Mouse (Mus musculus) urinary bladder, postnatal 36 days (tissue): Measurements from ENCODE around the gene Ccdc62.

Experiments
- DNase-seq, 2 experiments: peaks; one replicate each; pipeline ENCODE4 v3.0.0; 2022; ENCODE audit warnings: low spot score in 2 of 2, mixed read lengths in 1 of 2

The Ccdc62 gene

DNA sequence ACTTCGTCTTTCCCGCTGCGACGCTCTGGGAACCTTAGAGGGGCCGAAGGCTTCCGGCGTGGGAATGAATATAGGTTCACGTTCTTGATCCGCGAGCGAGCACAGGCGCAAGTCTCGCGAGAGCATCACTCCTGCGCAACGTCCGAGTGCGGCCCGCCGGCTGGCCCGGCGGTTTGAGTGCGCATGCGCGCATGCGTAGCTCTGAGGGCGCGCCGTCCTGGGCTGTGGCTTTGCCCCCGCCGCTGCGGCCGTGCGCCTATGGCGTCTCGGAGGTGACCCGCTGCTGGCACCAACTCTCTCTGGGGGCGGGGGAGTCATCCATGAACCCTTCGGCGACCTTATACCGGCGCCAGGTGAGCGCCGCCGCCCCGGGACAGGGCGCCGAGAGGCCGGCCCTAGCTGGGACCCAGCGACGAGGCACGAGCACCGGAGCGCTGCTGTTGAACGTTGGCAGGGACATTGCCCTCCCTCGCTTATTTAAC, at the start of gene Ccdc62:
Gene Ccdc62 (plus strand): TSS at position 172 of the 482 bp plus-strand sequence.
- peak; percentile 84 to 93 for DNase-seq

DNA sequence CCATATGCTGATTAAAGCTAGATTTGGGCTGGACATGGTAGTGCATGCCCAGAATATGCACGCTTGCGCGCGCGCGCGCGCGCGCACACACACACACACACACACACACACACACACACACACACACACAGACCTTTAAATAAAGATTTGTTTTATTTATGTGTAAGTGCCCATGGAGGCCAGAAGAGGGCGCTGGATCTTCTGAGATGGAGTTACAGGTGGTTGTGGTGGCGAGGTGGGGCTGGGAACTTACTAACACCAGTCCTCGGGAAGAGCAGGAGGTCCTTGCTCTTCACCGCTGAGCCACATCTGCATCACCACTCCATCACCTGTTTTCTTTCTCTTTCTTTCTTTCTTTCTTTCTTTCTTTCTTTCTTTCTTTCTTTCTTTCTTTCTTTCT, 49.7 kb upstream of the Ccdc62 start:
- DNase-seq, result no peak

DNA sequence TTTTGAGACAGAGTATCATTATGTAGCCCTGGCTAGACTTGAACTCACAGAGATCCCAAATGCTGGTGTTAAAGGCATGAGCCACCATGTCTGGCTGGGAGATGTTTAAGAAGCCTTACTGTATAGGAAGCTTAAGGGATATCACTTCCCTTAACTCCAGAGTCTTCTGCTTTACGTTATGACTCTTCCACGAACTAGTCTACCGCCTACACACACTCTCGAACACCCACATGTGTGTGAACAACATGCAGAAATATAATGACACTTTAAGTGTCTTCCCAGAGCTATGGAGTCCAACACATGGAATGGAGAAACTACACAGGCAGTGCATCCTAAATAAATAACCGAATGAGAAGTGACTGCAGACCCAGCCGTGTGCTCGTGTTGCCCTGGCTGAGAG, 46.6 kb upstream of the Ccdc62 start:
- DNase-seq, result no peak

DNA sequence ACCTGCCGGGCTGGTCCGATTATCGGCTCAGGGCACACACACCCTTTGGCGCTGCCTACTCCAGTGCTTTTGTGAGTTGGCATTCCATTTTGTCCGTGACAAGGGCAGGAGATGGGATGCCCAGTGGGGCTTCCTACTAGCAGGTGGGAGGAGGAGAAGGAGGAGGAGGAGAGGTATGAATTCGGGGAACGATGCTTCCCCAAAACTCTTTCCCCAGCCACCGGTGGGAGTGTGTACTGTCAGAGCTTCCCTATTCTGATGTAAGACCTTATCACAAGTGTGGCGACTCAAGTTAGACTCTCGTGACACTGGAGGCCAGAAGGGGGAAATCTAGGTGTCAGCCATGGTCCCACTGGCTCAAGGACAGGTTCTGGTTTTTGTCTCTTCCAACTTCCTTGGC, 46.1 kb upstream of the Ccdc62 start:
- DNase-seq, result no peak

DNA sequence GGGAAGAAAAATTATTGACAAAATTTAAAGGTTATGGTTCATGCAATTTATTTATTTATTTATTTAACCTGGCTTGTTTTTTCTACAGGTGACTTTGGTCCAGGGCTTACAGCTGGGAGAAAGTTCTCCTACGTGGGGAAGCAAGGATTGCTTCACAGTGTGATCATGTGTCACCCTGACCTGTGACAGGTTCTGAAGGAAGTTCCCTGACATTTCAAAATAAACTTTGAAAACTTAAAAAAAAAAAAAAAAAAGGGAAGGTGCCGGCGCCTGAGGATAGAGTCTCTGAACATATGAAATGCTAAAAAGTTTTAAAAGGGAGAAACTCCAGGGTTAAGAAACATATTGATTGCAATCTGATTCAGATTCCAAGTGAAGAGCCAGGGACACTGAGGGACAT, 44.1 kb upstream of the Ccdc62 start:
- DNase-seq, result no peak

DNA sequence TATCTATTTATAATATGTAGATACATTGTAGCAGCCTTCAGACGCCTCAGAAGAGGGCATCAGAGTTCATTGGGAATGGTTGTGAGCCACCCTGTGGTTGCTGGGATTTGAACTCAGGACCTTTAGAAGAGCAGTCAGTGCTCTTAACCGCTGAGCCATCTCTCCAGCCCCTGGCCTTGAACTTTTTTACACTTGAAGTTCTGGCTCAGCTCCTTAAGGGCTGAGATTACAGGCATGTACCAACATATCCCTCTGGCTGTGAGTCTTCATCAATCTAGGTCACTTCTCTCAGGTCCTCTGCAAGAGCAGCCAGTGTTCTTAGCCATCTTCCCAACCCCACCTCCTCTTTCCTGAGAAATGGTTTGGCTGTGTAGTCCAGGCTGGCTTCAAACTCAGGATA, 40.2 kb upstream of the Ccdc62 start:
- DNase-seq, result no peak

DNA sequence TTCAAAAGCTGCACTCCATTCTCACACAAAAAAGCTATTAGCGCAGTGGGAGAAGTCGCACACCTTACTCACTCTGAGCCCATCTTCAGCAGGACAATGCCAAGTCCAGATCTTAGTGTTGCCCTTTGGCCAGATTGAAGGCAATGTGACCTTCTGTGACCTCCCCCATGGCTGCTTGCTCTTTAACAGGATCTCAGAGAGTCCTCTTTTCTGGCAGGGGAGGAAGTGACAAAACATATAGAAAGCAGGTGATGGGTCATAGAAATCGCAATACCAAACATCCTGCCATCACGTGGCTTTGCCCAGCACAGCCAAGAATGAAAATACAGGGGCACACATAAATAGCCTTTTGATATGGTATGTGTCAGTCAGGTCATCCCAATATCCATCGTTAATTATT, 39.5 kb upstream of the Ccdc62 start:
- no peak for DNase-seq

DNA sequence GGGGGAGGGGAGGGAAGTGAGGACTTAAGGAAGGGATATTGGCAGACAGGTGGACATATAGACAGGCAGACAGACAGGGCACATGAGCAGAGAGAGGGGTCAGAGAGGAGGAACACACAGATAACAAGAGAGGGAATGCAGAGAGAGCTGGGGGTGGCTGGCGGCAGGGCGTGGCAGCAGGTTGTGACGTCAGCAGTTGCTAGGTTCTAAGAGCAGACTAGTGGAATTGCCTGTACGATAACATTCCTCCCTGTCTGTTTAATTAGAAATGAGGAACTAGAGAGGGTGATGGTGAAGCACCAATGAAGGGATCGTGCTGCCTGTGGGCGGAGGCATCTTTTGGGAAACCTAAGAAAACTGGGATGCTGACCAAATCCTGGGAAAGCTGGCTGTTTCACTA, 38.8 kb upstream of the Ccdc62 start:
- DNase-seq, result no peak

DNA sequence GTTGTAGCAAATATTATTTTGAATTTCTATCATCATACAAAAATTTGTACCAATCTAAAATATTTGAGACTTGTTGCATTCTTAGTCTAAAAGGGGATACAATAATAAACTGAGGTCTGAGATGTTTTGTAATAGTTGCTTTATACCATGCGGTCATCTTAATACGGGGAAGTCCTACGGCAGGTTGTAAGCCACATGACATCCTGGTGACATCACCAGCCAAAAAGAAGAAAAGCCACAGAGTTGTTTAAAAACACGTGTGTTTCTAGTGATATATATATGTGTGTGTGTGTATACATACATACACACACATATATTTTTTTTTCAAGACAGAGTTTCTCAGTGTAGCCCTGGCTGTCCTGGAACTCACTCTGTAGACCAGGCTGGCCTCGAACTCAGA, 37.0 kb upstream of the Ccdc62 start:
- no peak for DNase-seq

DNA sequence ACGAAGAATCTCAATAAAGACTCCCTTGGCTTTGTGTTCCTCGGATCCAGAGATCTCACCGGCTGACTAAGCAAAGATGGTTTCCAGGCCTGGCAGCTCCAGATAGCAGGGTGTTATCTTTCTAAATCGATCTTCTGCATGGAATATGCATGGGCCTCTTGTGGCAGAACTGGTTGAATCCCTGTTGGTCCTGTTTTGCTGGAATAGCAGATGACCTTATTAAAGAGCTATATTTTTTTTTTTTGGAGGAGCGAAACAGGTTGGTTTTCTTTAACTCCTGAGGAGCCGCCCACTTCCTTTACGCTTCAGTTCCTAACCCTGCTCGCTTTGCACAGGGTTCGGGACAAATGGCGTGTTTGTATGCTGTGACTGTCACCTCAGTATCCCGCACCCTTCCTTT, 34.1 kb upstream of the Ccdc62 start:
- DNase-seq, result no peak

DNA sequence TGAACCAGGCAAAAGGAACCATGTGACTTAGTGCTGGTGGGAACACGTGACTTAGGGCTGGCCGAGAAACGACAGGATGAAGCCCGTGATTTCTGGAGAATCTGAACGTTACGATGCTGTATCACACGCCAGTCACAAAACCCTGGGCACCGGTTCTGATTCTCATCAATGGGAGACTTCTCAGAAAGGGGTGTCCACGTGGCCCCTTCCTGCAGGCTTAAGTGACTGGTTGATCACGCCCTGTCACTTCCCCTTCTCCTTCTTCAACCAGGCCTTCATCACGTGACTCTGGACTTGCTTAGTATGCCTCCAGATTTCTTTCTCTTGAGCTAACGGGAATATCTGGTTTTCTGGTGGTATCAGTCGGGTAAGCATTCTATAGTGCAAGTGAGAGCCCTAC, 33.1 kb upstream of the Ccdc62 start:
- no peak for DNase-seq

DNA sequence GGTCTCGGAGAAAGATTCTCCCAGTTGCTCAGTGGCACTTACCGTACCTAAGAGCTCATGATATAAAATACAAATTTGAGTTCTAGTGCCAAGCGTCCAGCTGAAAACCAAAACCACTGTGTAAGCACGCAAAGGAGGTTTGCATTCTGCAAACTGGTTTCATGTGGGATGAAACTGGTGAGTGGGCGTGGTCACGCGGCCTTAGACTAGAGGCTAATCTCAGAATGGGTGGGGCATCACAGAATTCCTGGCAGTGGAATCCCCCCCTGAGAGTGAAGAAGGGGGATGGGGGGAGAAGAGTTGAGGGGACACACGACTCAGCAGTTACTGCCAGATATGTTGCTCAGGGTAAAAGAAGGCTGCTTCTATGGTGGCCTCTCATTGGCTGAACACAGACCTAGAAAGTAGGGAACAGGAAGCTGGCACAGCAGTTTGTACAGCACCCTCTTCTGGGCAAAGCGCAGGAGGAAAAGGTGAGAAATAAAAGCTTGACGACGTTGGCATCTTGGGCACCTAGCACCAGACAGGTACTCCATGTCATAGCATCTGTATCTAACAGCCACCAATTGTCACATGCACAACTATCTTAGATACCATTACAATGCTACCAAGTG, 26.3 kb upstream of the Ccdc62 start:
- DNase-seq, result no peak

DNA sequence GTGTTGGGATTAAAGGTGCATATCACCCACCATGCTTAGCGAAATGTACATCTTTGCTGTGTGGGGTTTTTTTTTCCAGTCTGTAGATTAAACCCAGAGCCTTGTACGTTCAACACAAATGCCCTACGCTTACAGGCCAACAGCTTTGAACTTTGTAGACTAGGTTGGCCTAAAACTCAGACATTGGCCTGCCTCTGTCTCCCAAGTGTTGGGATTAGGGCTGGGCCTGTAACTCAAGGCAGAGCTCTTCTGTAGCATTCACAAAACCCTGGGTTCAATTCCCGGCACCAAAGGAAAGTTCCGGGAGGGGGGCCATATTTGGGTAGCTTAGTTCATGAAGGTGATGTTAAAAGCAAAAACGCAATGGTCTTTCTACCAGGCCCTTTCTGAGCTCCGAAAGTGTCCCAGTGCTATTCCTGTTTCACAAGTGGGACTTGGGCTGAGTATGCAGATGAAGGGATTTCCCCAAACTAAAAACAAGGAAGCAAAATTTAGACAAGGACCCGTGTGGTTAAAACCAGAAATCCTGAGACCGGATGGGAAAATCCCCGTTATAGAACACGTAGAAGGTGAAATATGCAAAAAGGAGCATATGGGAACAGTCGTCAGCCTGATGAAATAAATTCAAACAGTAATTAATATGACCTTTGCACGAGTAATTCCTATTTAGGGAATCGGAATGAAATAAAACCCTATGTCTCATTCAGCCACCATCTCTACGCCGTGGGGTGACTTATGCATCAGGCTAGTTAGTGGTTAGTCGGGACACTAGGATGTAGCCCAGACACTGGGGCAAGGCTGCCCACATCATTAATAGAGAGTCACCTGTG, 24.1 kb upstream of the Ccdc62 start:
- DNase-seq, result no peak

DNA sequence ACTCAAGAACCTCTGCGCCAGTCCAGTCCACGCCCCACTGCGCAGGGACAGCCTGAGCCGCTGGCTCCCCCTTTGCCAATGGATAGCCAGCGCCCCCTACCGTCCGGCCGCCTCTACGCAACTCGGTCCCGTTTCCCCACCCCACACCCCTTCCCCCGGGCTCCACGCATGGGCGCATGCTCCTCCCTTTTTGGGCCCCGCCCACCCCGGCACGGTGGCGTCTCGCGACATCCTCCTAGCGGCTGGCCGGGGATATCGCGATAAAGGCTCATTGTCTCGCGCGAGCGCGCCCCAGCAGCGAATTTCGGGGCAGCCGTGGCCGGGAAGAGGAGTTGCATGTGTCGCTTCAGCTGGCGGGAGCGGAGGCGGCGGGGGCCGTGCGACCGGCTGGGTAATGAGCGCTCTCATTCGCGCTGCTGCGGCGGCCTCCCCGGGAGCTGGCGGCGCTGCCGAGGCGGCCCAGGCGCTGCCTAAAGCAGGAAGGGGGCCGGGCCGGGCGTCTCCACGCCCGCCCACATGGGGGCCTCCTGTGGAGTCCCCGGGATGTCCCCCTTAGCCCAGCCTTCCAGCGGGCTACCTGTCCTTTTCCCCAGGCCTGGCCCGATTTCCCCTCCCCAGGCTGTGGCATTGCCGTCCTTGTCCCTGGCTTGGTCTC, 23.4 kb upstream of the Ccdc62 start, which contains the start of gene Denr:
Gene Denr (plus strand): TSS at position 200 of the 655 bp plus-strand sequence.
- DNase-seq, result peak; percentile 98 to 99

DNA sequence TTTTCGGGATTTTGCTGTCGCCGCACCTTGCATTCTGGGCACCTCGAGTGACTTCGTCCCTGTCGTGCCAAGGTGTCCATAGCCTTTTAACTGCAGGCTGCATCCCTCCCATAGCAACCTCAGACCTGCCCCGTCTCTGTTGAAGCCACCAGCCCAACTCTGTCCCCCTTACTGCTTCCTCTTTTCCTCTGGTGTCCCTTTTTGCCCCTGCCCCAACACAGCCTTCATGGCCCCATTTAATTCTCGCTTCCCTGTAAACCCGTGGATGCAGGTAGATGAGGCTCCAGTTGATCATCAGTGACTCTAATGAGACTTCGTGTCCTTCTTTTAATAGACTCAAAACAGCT, 22.9 kb upstream of the Ccdc62 start:
- no peak for DNase-seq

DNA sequence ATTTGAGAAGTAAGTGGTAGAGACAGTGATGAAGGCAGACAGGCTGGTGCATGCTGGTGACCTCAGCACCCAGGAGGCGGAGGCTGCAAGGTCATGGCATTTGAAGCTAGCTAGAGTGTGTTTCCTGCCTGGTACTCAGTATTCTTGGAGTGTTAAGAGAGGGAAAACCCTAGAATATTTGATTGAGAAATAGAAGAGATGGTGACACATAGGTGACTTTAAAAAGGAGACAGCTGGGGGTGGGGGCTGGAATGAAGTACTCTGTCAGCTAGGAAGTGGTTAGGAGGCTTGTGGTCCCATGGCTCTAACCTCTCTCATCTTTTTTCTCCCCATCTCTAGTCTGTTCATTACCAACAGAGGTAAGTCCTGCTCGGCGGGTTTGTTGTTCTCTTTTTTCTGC, 15.6 kb upstream of the Ccdc62 start:
- DNase-seq, result no peak

DNA sequence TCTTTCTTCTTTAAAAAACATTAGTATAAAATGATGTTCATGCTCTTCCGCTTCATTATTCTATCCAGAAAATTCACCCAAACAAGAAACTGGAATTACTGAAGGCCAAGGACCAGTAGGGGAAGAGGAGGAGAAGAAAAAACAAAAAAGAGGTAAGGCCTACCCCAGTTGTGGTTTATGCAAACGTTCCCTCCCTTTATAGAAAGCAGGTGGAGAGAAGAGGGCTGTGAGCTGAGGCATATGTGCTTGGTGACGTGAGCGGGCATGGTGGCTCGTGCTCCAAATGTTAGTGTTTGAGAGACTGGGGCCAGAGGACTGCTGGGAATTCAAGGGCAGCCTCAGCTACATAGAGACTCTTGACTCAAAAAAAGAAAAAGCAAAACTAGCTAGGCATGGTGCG, 8.4 kb upstream of the Ccdc62 start:
- no peak for DNase-seq

DNA sequence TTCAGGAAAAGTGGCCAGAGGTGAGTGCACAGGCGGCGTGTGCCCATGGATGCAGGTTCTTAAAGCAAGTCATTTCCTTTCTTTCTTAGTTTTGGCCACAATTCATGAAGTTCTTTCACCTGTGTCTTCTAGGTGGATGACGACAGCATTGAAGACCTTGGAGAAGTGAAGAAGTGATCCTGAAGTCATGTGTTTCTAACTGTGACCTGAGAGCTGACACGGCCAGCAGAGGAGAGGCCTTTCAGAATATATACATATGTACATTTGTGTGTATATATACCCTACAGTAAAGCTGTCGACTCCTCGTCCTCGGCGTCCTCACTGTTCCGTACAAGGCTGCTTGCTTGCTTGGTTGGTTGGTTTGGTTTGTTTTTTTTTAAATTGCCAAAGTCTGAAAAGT, 3.4 kb upstream of the Ccdc62 start, which contains the start of gene Gm43518:
Gene Gm43518 (plus strand): TSS at position 301 of the 400 bp plus-strand sequence.
- no peak for DNase-seq

DNA sequence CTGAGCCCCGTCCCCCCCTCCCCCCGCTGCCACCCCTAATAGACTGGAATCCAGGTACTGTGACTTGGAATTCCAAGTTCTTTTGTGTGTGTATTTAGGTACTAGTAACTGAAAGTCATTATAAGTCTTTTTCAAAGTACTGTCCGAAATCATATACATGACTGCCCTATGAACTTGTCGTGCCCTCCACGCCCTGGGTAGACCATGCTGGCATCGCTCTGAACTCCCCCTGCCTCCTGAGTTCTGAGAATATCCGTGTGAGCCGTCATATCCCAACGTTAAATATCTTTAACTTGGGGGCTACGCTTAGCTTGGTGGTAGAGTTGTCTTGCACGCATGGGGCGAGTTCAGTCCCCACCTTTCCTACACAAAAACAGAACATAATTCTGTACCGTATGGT, 652 bp downstream of the Ccdc62 start:
- no peak for DNase-seq

DNA sequence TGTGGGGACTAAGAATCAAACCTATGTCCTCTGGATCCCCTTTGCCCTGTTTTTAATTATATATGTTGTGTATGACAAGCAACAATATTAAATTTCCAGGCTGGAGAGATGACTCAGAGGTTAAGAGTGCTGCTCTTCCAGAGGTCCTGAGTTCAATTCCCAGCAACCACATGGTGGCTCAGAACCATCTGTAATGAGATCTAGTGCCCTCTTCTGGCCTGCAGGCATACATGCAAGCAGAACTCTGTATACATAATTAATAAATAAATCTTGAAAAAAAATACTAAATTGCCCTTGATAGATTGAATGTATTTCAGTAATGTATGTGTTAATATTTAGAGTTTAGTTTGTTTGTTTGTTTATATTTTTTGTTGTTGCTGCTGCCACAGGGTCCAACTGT, 2.4 kb downstream of the Ccdc62 start:
- DNase-seq, result no peak

DNA sequence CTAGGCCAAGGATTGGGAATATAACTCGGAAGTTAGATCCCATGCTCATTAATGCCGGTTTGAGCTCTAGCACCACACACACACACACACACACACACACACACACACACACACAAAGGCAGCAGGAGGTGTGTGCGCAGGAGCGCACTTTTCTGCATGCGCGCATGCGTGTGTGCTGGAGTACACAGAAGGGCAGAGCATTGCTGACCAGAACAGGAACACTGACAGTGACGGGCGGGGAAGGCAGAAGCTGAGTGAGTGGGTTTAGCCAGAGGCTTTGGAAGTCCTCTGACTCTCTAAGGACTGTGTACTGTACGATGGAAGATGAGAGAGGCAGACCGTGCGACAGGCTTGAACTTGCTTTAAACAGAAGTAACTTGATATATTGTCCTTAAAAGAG, 3.1 kb downstream of the Ccdc62 start:
- DNase-seq, result no peak

DNA sequence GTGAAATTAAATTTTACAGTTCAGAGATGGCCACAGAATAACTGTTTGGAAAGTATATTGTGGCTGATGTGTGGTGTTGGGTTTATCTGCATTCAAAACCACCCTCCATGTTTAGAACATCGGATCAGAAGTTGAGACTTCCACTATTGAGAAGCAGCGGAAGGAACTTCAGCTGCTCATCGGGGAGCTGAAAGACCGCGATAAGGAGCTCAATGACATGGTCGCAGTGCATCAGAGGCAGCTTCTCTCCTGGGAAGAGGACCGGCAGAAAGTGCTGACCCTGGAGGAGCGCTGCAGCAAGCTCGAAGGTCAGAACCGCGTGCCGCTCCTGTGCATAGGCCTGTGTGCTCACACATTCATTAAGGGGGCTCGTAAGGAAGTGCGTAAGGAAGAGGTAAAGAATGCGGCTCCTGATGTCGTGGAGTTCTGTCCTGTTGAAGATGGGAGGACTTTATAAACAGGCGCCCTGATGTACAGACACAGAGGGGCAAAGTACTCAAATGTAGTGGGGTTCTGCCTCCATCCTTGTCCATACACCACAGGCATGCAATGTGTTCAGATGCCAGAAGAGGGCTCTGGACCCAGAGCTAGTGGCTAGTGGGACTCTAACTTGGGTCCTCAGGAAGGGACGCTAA, 3.6 kb downstream of the Ccdc62 start:
- no peak for DNase-seq
